Mouse (Mus musculus) fat pad, adult 2 months (tissue): ENCODE results near the gene Fam19a1.

Source experiments
- DNase-seq: peaks from one replicate; pipeline ENCODE4 v3.0.0-alpha.2; 2011; ENCODE audit warnings: low read depth, low spot score; ENCODE audit errors: extremely low read depth

Gene Fam19a1

DNA sequence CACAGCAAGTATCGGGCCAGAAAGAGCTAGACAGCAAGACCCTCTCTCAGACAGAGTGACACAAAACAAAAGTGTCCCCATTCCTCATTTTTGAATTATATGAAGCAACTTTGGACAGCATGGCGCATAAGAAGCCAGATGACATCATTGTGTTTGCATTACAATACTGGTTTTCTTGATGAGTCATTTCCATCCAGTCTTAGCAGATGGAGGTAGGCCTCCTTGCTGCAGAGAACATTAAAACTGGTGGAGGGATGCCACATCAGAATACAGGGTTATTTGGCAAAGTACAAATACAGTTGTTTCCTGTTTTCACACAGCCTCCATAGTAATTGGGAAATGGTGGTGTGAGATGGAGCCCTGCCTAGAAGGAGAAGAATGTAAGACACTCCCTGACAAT, 535.8 kb downstream of the Fam19a1 start:
- no peak for DNase-seq

DNA sequence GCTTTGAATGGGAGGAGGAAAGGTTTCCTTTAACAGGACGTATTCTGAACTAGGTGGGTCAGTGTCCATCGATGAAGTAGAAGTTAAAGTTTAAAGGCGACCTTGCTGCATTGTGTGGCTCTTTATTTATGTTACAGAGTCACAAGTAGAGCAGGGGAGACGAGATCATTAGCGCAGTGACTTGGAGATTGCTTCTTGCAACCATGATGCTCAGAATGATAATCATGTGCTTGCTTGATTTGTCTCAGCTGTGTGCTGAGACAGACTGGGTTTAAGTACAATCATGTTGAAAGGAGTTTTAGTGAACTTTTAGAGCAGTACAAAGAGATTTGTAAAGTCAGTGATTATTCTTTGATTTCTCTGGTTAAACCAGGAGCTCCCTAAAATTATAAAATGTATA, 536.3 kb downstream of the Fam19a1 start:
- DNase-seq = no peak

DNA sequence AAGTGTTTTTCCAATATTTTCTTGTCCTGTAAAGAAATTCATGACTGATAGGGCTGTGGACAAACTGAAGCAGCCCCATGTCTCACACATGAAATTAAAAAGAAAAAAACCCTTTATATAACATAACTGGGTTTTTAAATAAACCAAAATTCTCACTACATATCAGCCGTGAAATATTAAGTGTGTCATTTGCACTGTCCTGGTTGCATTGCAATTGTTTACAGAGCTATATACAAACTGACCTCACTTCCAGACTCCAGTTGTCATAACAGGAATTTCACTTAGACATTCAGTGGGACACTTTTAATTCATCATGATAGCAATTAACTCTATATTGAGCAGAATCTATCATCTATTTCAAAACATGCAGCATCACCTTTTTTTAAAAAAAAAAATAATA, 553.4 kb downstream of the Fam19a1 start:
- no peak for DNase-seq

DNA sequence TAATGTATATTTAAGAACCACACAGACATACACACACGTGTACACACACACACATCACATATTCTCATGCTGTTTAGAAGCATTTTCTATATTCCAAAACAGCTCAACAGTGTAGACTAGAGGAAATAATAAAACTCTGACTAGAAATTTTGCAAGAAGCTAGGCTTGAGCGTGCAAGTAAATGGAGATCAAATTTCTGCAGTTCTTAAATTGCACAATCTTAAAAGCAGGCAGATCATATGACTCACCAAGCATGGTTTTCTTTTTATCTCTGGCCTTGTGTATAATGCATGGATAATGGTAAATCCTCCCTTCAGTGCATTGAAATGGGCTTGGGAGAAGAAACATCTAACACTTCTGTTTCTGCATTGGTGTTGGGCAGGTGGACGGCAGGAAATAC, 564.9 kb downstream of the Fam19a1 start:
- no peak for DNase-seq
